Mouse (Mus musculus) heart, adult 2 months (tissue): ENCODE measurements around the gene Tln2. TPM values are rescaled to one million over a fixed set of nuclear protein-coding genes. Genes with fewer than 3 reads are reported as not detected.

ENCODE experiments used
- DNase-seq, 2 experiments: peaks; one replicate each; pipeline ENCODE4 v3.0.0; 2021
- H3K27ac ChIP-seq: fragments of 200-600 bp; 2 replicates; pipeline ENCODE4 v1.8.1; 2022
- H3K27me3 ChIP-seq: fragments of 200-500 bp; 2 replicates; pipeline ENCODE4 v1.6.1; 2012; ENCODE audit warnings: mild to moderate bottlenecking, low read length, inconsistent platforms, mixed read lengths; ENCODE audit not compliant: control insufficient read depth, insufficient read depth
- H3K36me3 ChIP-seq: fragments of 200-500 bp; 2 replicates; pipeline ENCODE4 v1.6.1; 2012; ENCODE audit warnings: low read length, inconsistent platforms; ENCODE audit not compliant: control insufficient read depth, insufficient read depth
- H3K4me1 ChIP-seq: fragments of 200-500 bp; 2 replicates; pipeline ENCODE4 v1.6.1; 2011; ENCODE audit warnings: low read length; ENCODE audit not compliant: control insufficient read depth, insufficient read depth
- H3K4me3 ChIP-seq: fragments of 200-600 bp; 2 replicates; pipeline ENCODE4 v1.8.1; 2022
- H3K79me2 ChIP-seq: fragments of 200-500 bp; replicated peaks from 2 replicates; pipeline ENCODE4 v1.6.1; 2012; ENCODE audit warnings: mild to moderate bottlenecking, inconsistent platforms, low read length, moderate library complexity, mixed read lengths; ENCODE audit not compliant: control insufficient read depth, insufficient read depth
- H3K9ac ChIP-seq: fragments of 200-500 bp; 2 replicates; pipeline ENCODE4 v1.6.1; 2012; ENCODE audit warnings: low read depth, mild to moderate bottlenecking, control low read depth, inconsistent platforms, low read length, mixed read lengths
- CTCF ChIP-seq: fragments of 200-600 bp; IDR thresholded peaks from 2 replicates; pipeline ENCODE4 v1.8.1; 2022; ENCODE audit warnings: antibody characterized with exemption, mild to moderate bottlenecking, moderate library complexity
- EP300 ChIP-seq: fragments of 200-500 bp; IDR thresholded peaks from 2 replicates; pipeline ENCODE4 v1.6.1; 2011; ENCODE audit warnings: low read depth, low read length, control low read depth; ENCODE audit not compliant: insufficient read depth
- POLR2A ChIP-seq: fragments of 200-500 bp; IDR thresholded peaks from 2 replicates; pipeline ENCODE4 v1.6.1; 2011; ENCODE audit warnings: mild to moderate bottlenecking, low read depth, low read length, control low read depth; ENCODE audit not compliant: insufficient read depth
- WGBS: fragments of 180-500 bp; shearing (Covaris S2); methylation state at CpG from one replicate; pipeline ENCODE4 v1.1.7; 2018; 5-methylcytosine and 5-hydroxymethylcytosine counted together
- intact Hi-C: fragments of 180-260 bp; cut with DNase I; formaldehyde crosslinking; loops from one replicate; pipeline ENCODE4 v1.15.1; 2025
- polyA plus RNA-seq: library from polyadenylated mRNA; depleted of rRNA; stranded (reverse); fragments of >200 nt; gene quantifications from 2 replicates; pipeline ENCODE4 v1.2.3, GENCODE M21; 2012
- total RNA-seq, 2 experiments: library from RNA; stranded (reverse); gene quantifications; 2 replicates each; pipeline ENCODE4 v1.2.3; 2021

The Tln2 gene
- total and polyA plus RNA-seq, 3 experiments = 20.1 to 78.2 (median 67.1) TPM

GRCm38 (mm10) chr9:67178709-67179108, 380.8 kb downstream of the Tln2 start:
- TF ChIP-seq EP300 (no peak), POLR2A (no peak), CTCF (no peak)
- H3K27ac ChIP-seq = no peak overlapping the region
- DNase-seq = no peak
- H3K9ac ChIP-seq = no peak overlapping the region
- intact Hi-C loops = no loop called here
- H3K4me3 ChIP-seq = no peak overlapping the region
- no peaks in the 10 kb centered on the region for H3K36me3 ChIP-seq
- WGBS = 96% methylated on average over 1 of the region's 1 CpGs
- H3K79me2 ChIP-seq = no peaks in the 10 kb centered on the region
- no peaks in the 10 kb centered on the region for H3K4me1 ChIP-seq
- H3K27me3 ChIP-seq = no peaks in the 10 kb centered on the region

DNA sequence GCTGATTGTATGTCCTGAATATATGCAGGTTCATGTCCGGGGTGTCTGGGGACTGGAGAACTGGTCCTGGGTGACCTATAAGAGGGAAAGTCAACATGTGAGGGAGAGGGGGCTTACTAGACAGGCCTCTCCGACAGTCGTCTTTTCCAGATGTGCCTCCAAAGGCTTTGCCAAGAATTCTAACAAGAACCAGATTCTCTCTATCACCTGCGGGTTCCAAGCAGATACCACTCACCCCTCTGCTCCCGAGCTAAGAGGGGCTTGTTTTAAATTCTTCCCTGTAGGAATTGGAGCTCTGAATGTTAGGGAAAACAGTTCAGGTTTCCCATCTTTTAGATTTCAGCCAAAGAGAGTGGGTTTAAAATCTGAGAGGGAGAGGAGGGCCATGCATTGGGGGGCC, 381.3 kb downstream of the Tln2 start:
- intact Hi-C loops = no loop called here
- Histone ChIP-seq H3K27me3 (no peaks in the 10 kb centered on the region), H3K36me3 (no peaks in the 10 kb centered on the region), H3K4me1 (no peaks in the 10 kb centered on the region), H3K9ac (no peak overlapping the region), H3K79me2 (no peaks in the 10 kb centered on the region), H3K4me3 (no peak overlapping the region), H3K27ac (no peak overlapping the region)
- no peak for DNase-seq
- 56% methylated on average over 5 of the region's 5 CpGs for WGBS
- TF ChIP-seq EP300 (no peak), POLR2A (no peak), CTCF (no peak)

DNA sequence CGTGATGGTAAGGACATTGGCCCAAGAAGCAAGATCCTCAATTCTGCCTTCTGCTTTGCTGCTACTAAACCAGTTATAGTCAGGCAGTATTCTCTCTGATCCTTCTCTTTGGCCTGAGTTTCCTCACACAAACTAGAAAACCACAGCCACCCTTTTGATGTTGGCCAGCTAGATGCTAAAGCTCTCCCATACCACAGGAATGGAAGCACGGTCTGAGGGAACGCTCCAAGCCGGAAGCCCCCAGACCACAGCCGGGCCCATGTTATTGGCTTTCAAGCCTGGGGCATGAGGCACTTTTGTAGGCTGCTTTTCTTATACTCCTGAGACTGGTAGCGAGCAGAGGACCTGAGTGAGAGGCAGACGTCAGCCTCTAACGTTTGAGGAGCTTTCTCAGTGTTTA, 383.4 kb downstream of the Tln2 start:
- no peaks in the 10 kb centered on the region for H3K4me1 ChIP-seq
- H3K79me2 ChIP-seq = no peaks in the 10 kb centered on the region
- no peak overlapping the region for H3K4me3 ChIP-seq
- TF ChIP-seq CTCF (no peak), POLR2A (no peak), EP300 (no peak)
- DNase-seq = no peak
- intact Hi-C loops = no loop called here
- H3K9ac ChIP-seq = no peak overlapping the region
- no peaks in the 10 kb centered on the region for H3K27me3 ChIP-seq
- no peak overlapping the region for H3K27ac ChIP-seq
- WGBS = 84% methylated on average over 8 of the region's 8 CpGs
- H3K36me3 ChIP-seq = no peaks in the 10 kb centered on the region

GRCm38 (mm10) chr9:67173816-67174215, 385.7 kb downstream of the Tln2 start:
- no peaks in the 10 kb centered on the region for H3K79me2 ChIP-seq
- no peak overlapping the region for H3K9ac ChIP-seq
- H3K36me3 ChIP-seq = no peaks in the 10 kb centered on the region
- H3K4me1 ChIP-seq = peaks cover 3% of the 10 kb centered on the region; the same call in 1 of the 2 replicates
- H3K4me3 ChIP-seq = no peak overlapping the region
- no peak for DNase-seq
- 91% methylated on average over 6 of the region's 6 CpGs for WGBS
- H3K27ac ChIP-seq = no peak overlapping the region
- intact Hi-C loops = no loop called here
- H3K27me3 ChIP-seq = no peaks in the 10 kb centered on the region
- TF ChIP-seq CTCF = peak; percentile 13; the same call in 1 of the 2 replicates
- TF ChIP-seq POLR2A = no peak

DNA sequence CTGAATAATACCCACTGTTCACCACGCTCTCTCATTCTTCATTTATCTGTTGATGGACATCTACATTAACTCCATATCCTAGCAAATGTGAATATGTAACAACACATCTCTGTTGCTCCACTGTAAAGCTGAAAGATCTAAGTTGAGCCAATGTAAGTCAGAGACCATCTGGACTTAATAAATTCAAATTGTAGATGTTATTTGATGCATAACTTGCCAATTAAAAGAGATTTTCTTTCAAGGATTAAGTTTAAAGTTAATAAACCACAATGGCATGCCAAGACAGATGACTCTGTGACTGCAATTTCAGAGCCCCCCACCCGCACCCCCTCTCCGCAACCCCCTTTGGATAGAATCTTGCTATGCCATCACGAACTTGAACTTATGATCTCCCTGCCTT, 386.3 kb downstream of the Tln2 start:
- intact Hi-C loops = no loop called here

GRCm38 (mm10) chr9:67171409-67171808, 388.1 kb downstream of the Tln2 start:
- TF ChIP-seq EP300 (no peak), CTCF (peak; percentile 61), POLR2A (no peak)
- Histone ChIP-seq H3K79me2 (no peaks in the 10 kb centered on the region), H3K4me3 (no peak overlapping the region), H3K27me3 (no peaks in the 10 kb centered on the region), H3K9ac (no peak overlapping the region), H3K36me3 (no peaks in the 10 kb centered on the region), H3K27ac (peak overlapping the region; percentile 85), H3K4me1 (peaks cover 3% of the 10 kb centered on the region; the same call in 1 of the 2 replicates)
- no peak for DNase-seq
- WGBS = 76% methylated on average over 4 of the region's 4 CpGs
- intact Hi-C loops = no loop called here

More for the DNA sequence above, 386.3 kb downstream of the Tln2 start:
- Histone ChIP-seq H3K4me1 (peaks cover 3% of the 10 kb centered on the region; the same call in 1 of the 2 replicates), H3K79me2 (no peaks in the 10 kb centered on the region), H3K36me3 (no peaks in the 10 kb centered on the region), H3K9ac (no peak overlapping the region), H3K27me3 (no peaks in the 10 kb centered on the region), H3K4me3 (no peak overlapping the region), H3K27ac (no peak overlapping the region)
- TF ChIP-seq POLR2A (no peak), CTCF (no peak), EP300 (no peak)
- DNase-seq = no peak
- WGBS = 93% methylated on average over 4 of the region's 4 CpGs
